Mouse (Mus musculus) midbrain, embryonic 14.5 days (tissue): Measurements from ENCODE around the gene Lima1. TPM values are rescaled to one million over a fixed set of nuclear protein-coding genes. Genes with fewer than 3 reads are reported as not detected.
A peak's percentile ranks its signal among the peaks of the same experiment; 100 is the strongest.
"Not testable (repeated sequence)": the region's sequence is repeated elsewhere in the genome, so short reads cannot be mapped to it uniquely, and the experiment has no call there.

Experiments
- ATAC-seq: fragments of 200-750 bp; cut with Nextera tagmentation; 2 replicates; pipeline ENCODE4 v1.8.0; 2017; ENCODE audit warnings: moderate number of reproducible peaks, moderate library complexity; ENCODE audit not compliant: low FRiP score, low TSS enrichment
- DNase-seq: peaks from one replicate; pipeline ENCODE4 v3.0.0-alpha.2; 2015
- H3K27ac ChIP-seq: fragments of 300-500 bp; sonication (generic); replicated peaks from 2 replicates; pipeline ENCODE4 v1.5.1; 2014; ENCODE audit warnings: mild to moderate bottlenecking, low read depth, low read length, moderate library complexity
- H3K27me3 ChIP-seq: fragments of 300-500 bp; sonication (generic); 2 replicates; pipeline ENCODE4 v1.6.1; 2014; ENCODE audit warnings: low read length, control low read depth, mixed read lengths; ENCODE audit not compliant: control insufficient read depth, insufficient read depth
- H3K36me3 ChIP-seq: fragments of 300-500 bp; sonication (generic); 2 replicates; pipeline ENCODE4 v1.6.1; 2014; ENCODE audit warnings: low read length, control low read depth; ENCODE audit not compliant: control insufficient read depth, insufficient read depth
- H3K4me1 ChIP-seq: fragments of 300-500 bp; sonication (generic); 2 replicates; pipeline ENCODE4 v1.6.1; 2014; ENCODE audit warnings: mild to moderate bottlenecking, antibody characterized with exemption, low read length, control low read depth; ENCODE audit not compliant: control insufficient read depth, insufficient read depth
- H3K4me2 ChIP-seq: fragments of 300-500 bp; sonication (generic); 2 replicates; pipeline ENCODE4 v1.6.1; 2014; ENCODE audit warnings: mild to moderate bottlenecking, low read length, moderate library complexity
- H3K4me3 ChIP-seq: fragments of 300-500 bp; sonication (generic); replicated peaks from 2 replicates; pipeline ENCODE4 v1.5.1; 2014; ENCODE audit warnings: low read depth, low read length
- H3K9ac ChIP-seq: fragments of 300-500 bp; sonication (generic); replicated peaks from 2 replicates; pipeline ENCODE4 v1.6.1; 2014; ENCODE audit warnings: mild to moderate bottlenecking, low read length, moderate library complexity
- H3K9me3 ChIP-seq: fragments of 300-500 bp; sonication (generic); 2 replicates; pipeline ENCODE4 v1.6.1; 2016; ENCODE audit warnings: low read length, control low read depth, mixed read lengths; ENCODE audit not compliant: control insufficient read depth
- WGBS: fragments of 180-500 bp; shearing (Covaris S2); extraction: QIAGEN DNeasy Blood & Tissue Kit; methylation state at CpG from one replicate; pipeline ENCODE4 v1.1.7; 2014; 5-methylcytosine and 5-hydroxymethylcytosine counted together
- polyA plus RNA-seq: library from polyadenylated mRNA; unstranded; fragments of >200 nt; fragmentation: Nextera tagmentation; extraction: Ambion mirVana; gene quantifications from 2 replicates; pipeline ENCODE4 v1.2.1, GENCODE M21; 2014

Lima1 gene
- polyA plus RNA-seq, 1 experiment from 2014 or later, result 15.3 TPM

DNA sequence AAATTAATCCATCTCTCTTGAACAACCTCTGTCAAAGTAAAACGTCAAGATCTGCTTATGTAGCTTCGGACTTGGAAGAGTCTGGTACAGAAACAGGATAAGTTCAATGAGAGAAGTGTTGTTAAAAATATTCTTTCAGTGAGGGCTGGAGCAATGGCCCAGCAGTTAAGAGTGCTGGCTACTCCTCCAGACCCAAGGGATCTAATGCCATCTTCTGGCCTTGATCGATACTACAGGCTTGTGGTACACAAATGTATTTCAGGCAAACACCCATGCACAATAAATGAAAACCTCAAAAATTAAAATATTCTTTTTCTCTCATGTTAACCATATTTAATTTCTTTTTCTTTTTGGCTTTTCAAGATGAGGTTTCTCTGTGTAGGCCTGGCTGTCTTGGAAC is 79.2 kb downstream of the Lima1 start:
- H3K4me1 ChIP-seq, result no peaks in the 10 kb centered on the region
- no peak overlapping the region for H3K27ac ChIP-seq
- ATAC-seq (no peak), DNase-seq (no peak)
- no peak overlapping the region for H3K9ac ChIP-seq
- H3K27me3 ChIP-seq, result no peaks in the 10 kb centered on the region
- peaks cover 3% of the 10 kb centered on the region; the same call in 1 of the 2 replicates for H3K36me3 ChIP-seq
- no peak overlapping the region for H3K4me3 ChIP-seq
- no peaks in the 10 kb centered on the region for H3K9me3 ChIP-seq
- WGBS, result 88% methylated on average over 3 of the region's 3 CpGs
- H3K4me2 ChIP-seq, result no peak overlapping the region

DNA sequence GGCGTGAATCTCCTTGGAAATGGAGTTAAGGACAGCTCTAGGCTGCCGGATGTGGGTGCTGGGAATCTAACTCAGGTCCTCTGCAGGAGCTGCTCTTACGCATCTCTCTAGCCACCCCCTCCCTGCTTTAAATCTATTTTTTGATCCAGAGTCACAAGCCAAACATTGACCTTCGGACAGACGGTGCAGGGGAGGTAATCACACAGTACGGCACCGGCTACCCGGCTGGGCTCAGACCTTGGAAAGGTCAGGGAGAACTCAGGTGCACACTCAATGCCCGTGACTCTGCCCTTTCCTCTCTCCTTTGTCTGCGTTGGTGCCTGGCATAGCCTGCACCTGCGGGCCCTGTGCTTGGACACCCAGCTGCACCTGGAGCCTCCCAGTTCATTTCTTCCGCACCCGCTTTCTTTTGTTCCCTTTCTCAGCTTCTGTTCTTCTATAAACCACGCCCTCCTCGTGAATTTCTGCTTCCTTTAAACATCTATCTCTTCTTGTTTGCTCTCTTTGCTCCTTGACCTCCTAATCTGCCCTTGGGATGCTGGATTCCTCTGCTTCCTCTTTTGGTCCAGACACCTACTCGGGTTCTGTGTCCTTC is 82.9 kb downstream of the Lima1 start:
- no peak overlapping the region for H3K4me3 ChIP-seq
- peaks cover 3% of the 10 kb centered on the region; the same call in 1 of the 2 replicates for H3K36me3 ChIP-seq
- no peak overlapping the region for H3K27ac ChIP-seq
- no peaks in the 10 kb centered on the region for H3K27me3 ChIP-seq
- H3K9ac ChIP-seq, result no peak overlapping the region
- no peaks in the 10 kb centered on the region for H3K4me1 ChIP-seq
- no peak overlapping the region for H3K4me2 ChIP-seq
- no peak for DNase-seq
- no peak for ATAC-seq
- H3K9me3 ChIP-seq, result no peaks in the 10 kb centered on the region
- WGBS, result 94% methylated on average over 16 of the region's 16 CpGs

DNA sequence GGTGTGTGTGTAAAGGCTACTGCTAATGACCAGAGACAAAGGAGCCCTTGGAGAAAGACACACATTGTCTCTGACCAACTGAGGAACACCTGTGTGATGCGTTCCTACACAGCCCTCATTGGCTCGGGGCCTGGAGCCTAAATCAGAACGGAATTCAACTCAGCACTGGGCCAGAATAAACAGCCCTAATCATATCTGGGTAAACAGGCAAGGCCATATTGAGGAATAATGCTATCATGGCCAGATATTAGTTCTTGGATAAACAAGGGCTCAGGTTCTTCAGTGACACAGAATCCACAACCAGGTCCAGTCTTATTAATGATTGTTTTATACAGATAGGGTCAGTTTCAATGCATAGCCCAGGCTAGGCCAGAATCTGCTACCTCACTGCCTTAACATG is 84.3 kb downstream of the Lima1 start:
- H3K27me3 ChIP-seq, result no peaks in the 10 kb centered on the region
- DNase-seq (no peak), ATAC-seq (no peak)
- H3K4me2 ChIP-seq, result no peak overlapping the region
- no peak overlapping the region for H3K9ac ChIP-seq
- H3K9me3 ChIP-seq, result no peaks in the 10 kb centered on the region
- no peak overlapping the region for H3K27ac ChIP-seq
- no peak overlapping the region for H3K4me3 ChIP-seq
- no peaks in the 10 kb centered on the region for H3K4me1 ChIP-seq
- peaks cover 3% of the 10 kb centered on the region; the same call in 1 of the 2 replicates for H3K36me3 ChIP-seq
- 92% methylated on average over 3 of the region's 3 CpGs for WGBS

GRCm38 (mm10) chr15:99790464-99790863 is 84.8 kb downstream of the Lima1 start:
- WGBS, result 95% methylated on average over 6 of the region's 6 CpGs
- no peaks in the 10 kb centered on the region for H3K27me3 ChIP-seq
- H3K9ac ChIP-seq, result no peak overlapping the region
- no peak overlapping the region for H3K4me2 ChIP-seq
- H3K27ac ChIP-seq, result no peak overlapping the region
- H3K9me3 ChIP-seq, result no peaks in the 10 kb centered on the region
- DNase-seq (no peak), ATAC-seq (no peak)
- H3K36me3 ChIP-seq, result peaks cover 3% of the 10 kb centered on the region; the same call in 1 of the 2 replicates
- no peaks in the 10 kb centered on the region for H3K4me1 ChIP-seq
- no peak overlapping the region for H3K4me3 ChIP-seq

- no peaks in the 10 kb centered on the region for H3K4me1 ChIP-seq
- peak; percentile 35 for DNase-seq
- H3K4me2 ChIP-seq, result no peak overlapping the region
- WGBS, result 80% methylated on average over 9 of the region's 9 CpGs
- H3K27ac ChIP-seq, result no peak overlapping the region
- no peak overlapping the region for H3K4me3 ChIP-seq
- ATAC-seq, result no peak
- no peaks in the 10 kb centered on the region for H3K36me3 ChIP-seq
- no peaks in the 10 kb centered on the region for H3K9me3 ChIP-seq
- no peak overlapping the region for H3K9ac ChIP-seq
- no peaks in the 10 kb centered on the region for H3K27me3 ChIP-seq
Observed at GRCm38 (mm10) chr15:99787625-99788120, 87.6 kb downstream of the Lima1 start.

GRCm38 (mm10) chr15:99778677-99779335 is 96.5 kb downstream of the Lima1 start:
- ATAC-seq, result no peak
- H3K27me3 ChIP-seq, result no peaks in the 10 kb centered on the region
- H3K27ac ChIP-seq, result no peak overlapping the region
- H3K4me3 ChIP-seq, result no peak overlapping the region
- H3K9me3 ChIP-seq, result no peaks in the 10 kb centered on the region
- no peak overlapping the region for H3K9ac ChIP-seq
- no peak overlapping the region for H3K4me2 ChIP-seq
- H3K36me3 ChIP-seq, result peaks cover 4% of the 10 kb centered on the region
- WGBS, result 93% methylated on average over 16 of the region's 16 CpGs
- DNase-seq, result no peak
- H3K4me1 ChIP-seq, result no peaks in the 10 kb centered on the region

- 24% methylated on average over 7 of the region's 7 CpGs for WGBS
- Histone ChIP-seq H3K9me3 (no peaks in the 10 kb centered on the region), H3K4me3 (no peak overlapping the region), H3K36me3 (peaks cover 4% of the 10 kb centered on the region), H3K4me2 (no peak overlapping the region), H3K4me1 (no peaks in the 10 kb centered on the region), H3K27me3 (no peaks in the 10 kb centered on the region), H3K9ac (no peak overlapping the region), H3K27ac (no peak overlapping the region)
- ATAC-seq (no peak), DNase-seq (peak; percentile 88)
Observed at GRCm38 (mm10) chr15:99778148-99778547, 97.1 kb downstream of the Lima1 start.

DNA sequence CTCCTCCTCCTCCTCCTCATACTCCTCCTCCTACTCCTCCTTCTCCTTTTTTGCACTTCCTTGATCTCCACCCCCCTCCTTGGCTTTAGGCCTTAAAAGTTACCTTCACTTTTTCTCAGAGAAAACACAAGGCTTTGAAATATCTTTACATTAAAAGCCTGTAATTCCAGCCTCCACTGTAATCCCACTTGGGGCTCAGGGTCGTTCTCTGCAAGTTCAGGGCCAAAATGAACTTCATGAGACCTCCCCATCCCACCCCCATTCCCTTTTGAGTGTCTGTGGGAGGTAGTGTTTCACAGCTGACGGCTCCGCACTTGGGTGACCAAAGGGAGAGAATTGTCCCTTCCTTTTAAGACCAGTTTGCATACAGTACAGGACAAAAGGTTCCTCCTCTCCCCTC is 102.3 kb downstream of the Lima1 start:
- Histone ChIP-seq H3K36me3 (no peaks in the 10 kb centered on the region), H3K27me3 (no peaks in the 10 kb centered on the region), H3K9me3 (no peaks in the 10 kb centered on the region), H3K27ac (no peak overlapping the region), H3K4me2 (no peak overlapping the region), H3K4me1 (peaks cover 11% of the 10 kb centered on the region; the same call in 1 of the 2 replicates), H3K4me3 (no peak overlapping the region), H3K9ac (no peak overlapping the region)
- ATAC-seq, result no peak
- WGBS, result 37% methylated on average over 3 of the region's 3 CpGs
- no peak for DNase-seq

- not testable (repeated sequence) for H3K27me3 ChIP-seq, H3K9me3 ChIP-seq, ATAC-seq, DNase-seq, H3K36me3 ChIP-seq
- peak within 1 kb of the TSS; percentile 75 for H3K4me2 ChIP-seq
- H3K4me1 ChIP-seq, result peaks cover 11% of the 10 kb centered on the region; the same call in 1 of the 2 replicates
- peak within 1 kb of the TSS; percentile 91 for H3K9ac ChIP-seq
- peak within 1 kb of the TSS; percentile 80 for H3K4me3 ChIP-seq
- H3K27ac ChIP-seq, result peak within 1 kb of the TSS; percentile 92
Observed at GRCm38 (mm10) chr15:99772881-99772924, 102.6 kb downstream of the Lima1 start, which contains the start of gene Cers5. Gene Cers5 (minus strand): TSS chr15:99772885.
